Mouse (Mus musculus): Measurements from ENCODE around the gene Hadhb. TPM values are rescaled to one million over a fixed set of nuclear protein-coding genes. Genes with fewer than 3 reads are reported as not detected.

The Hadhb gene
- polyA plus RNA-seq, 1 experiment, result 101 TPM

DNA sequence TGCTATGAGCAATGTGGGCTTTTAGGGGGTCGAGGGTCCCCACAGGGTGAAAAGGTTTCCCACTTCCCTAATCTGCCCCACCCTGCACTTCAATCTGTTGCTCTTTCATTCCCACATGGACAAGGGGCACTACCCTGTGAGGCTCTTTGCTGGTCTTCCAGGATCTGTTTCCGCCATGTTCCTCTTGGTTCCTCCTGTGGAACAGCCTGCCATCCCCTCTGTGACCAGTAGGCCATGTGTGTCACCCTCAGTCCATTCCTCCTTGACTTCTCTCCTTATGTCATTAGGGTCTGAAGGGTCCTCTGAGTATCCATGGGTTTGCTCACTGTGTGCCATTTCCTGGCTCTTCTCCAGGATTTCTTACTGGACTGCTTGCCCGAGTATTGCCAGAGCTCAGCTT lies 43.3 kb upstream of the Hadhb start:
- no peak overlapping the region for H3K4me3 ChIP-seq (ENCODE audit: insufficient read depth, low read length)
- peaks cover 3% of the 10 kb centered on the region; the same call in 1 of the 2 replicates for H3K4me1 ChIP-seq (ENCODE audit: control insufficient read depth, insufficient read depth, low read length)
- no peak overlapping the region for H3K27ac ChIP-seq (ENCODE audit: insufficient read depth, low read length)
- TF ChIP-seq CTCF (IDR thresholded peaks at IDR 0.05; ENCODE audit: borderline replicate concordance, insufficient read depth, low read length), result no peak
- TF ChIP-seq POLR2A (IDR thresholded peaks at IDR 0.05; ENCODE audit: low read depth, low read length), result no peak

DNA sequence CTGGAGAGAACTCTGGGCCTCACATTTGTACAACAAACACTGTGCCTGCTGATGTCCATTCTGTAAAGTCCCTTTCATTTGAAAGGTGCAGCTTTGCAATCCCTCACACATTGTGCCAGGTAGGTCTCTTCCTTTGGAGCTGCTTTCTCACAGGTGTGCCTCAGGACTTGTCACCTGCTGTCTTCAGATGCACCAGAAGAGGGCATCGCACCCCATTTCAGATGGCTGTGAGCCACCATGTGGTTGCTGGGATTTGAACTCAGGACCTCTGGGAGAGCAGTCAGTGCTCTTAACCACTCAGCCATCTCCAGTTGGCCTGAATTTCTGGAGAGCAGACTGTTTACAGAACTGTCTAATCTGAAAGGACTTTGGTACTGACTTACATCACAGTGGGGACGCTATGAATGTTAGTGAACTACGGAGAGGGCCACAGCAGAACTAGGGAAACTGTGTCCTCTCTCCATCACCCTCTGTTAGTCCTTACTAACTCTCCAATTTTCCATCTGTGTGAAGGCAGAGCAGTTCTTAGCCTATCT lies 42.4 kb upstream of the Hadhb start:
- Histone ChIP-seq H3K27ac (ENCODE audit: insufficient read depth, low read length) (no peak overlapping the region), H3K4me3 (ENCODE audit: insufficient read depth, low read length) (no peak overlapping the region), H3K4me1 (ENCODE audit: control insufficient read depth, insufficient read depth, low read length) (peaks cover 3% of the 10 kb centered on the region; the same call in 1 of the 2 replicates)
- TF ChIP-seq POLR2A (IDR thresholded peaks at IDR 0.05; ENCODE audit: low read depth, low read length) (no peak), CTCF (IDR thresholded peaks at IDR 0.05; ENCODE audit: borderline replicate concordance, insufficient read depth, low read length) (no peak)

DNA sequence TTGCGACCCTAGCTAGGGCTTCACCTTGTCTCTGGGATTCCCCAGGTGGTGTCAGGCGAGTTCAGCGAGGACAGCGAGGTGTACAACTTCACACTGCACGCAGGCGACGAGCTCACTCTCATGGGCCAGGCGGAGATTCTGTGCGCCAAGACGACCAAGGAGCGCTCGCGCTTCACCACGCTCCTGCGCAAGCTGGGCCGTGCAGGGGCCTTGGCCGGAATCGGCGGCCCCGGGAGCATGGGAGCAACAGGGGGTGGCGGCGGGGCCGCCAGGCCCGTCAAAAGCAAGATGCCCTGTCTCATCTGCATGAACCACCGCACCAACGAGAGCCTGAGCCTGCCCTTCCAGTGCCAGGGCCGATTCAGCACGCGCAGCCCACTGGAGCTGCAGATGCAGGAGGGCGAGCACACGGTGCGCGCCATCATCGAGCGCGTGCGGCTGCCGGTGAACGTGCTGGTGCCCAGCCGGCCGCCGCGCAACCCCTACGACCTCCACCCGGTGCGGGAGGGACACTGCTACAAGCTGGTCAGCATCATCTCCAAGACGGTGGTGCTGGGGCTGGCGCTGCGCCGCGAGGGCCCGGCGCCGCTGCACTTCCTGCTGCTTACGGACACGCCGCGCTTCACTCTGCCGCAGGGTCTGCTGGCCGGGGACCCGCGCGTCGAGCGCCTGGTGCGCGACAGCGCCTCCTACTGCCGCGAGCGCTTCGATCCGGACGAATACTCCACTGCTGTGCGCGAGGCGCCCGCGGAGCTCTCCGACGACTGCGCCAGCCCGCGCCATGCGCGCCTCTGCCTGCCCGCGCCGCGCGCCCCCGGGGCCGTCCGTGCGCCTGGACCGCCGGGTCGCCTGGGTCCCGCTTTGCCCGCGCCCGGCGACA lies 40.9 kb upstream of the Hadhb start:
- peaks cover 3% of the 10 kb centered on the region; the same call in 1 of the 2 replicates for H3K4me1 ChIP-seq (ENCODE audit: control insufficient read depth, insufficient read depth, low read length)
- TF ChIP-seq CTCF (IDR thresholded peaks at IDR 0.05; ENCODE audit: borderline replicate concordance, insufficient read depth, low read length) (peak; percentile 58), POLR2A (IDR thresholded peaks at IDR 0.05; ENCODE audit: low read depth, low read length) (no peak)
- H3K27ac ChIP-seq (ENCODE audit: insufficient read depth, low read length), result no peak overlapping the region
- H3K4me3 ChIP-seq (ENCODE audit: insufficient read depth, low read length), result no peak overlapping the region

DNA sequence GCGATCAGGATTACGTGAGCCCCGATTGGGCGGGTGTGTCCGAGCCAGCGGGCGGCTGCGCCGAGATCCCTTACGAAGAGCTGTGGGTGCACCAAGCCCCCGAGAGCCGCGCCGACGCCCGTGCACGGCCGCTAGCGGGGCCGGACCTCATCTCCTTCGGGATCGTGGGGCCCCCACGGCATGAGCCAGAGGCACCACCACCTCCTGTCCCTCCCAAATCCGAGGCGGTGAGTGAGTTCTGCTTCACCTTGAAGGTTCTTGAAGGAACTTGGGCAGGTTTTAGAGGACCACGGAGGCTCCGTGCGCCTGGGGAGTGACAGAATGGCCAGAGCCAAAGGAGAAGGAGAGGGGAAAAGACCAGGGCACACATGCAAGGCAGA lies 40.3 kb upstream of the Hadhb start:
- Histone ChIP-seq H3K4me3 (ENCODE audit: insufficient read depth, low read length) (no peak overlapping the region), H3K4me1 (ENCODE audit: control insufficient read depth, insufficient read depth, low read length) (peaks cover 3% of the 10 kb centered on the region; the same call in 1 of the 2 replicates), H3K27ac (ENCODE audit: insufficient read depth, low read length) (no peak overlapping the region)
- TF ChIP-seq CTCF (IDR thresholded peaks at IDR 0.05; ENCODE audit: borderline replicate concordance, insufficient read depth, low read length), result no peak
- TF ChIP-seq POLR2A (IDR thresholded peaks at IDR 0.05; ENCODE audit: low read depth, low read length), result no peak

DNA sequence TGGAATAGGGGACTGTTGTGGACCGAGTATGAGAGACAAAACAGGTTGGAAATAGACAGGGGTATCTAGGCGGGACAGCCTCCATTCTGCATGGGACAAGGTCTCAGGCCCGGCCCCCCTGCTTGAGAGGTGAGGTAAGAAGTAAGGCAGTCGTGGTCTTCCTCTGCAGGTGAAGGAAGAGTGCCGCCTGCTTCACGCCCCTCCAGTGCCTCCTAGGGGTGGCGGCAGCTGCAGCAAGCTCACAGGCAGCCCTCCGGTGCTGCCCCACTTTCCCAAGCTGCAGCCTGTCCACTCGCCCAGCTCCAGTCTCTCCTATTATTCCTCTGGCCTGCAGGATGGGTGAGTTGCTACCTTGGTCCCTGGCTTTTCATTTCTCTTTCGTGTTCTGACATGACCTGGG lies 39.3 kb upstream of the Hadhb start:
- TF ChIP-seq POLR2A (IDR thresholded peaks at IDR 0.05; ENCODE audit: low read depth, low read length) (no peak), CTCF (IDR thresholded peaks at IDR 0.05; ENCODE audit: borderline replicate concordance, insufficient read depth, low read length) (0 out of 2 replicates have a peak, but pooled peaks have one; percentile 8)
- Histone ChIP-seq H3K4me1 (ENCODE audit: control insufficient read depth, insufficient read depth, low read length) (peaks cover under 1% of the 10 kb centered on the region; the same call in 1 of the 2 replicates), H3K4me3 (ENCODE audit: insufficient read depth, low read length) (no peak overlapping the region), H3K27ac (ENCODE audit: insufficient read depth, low read length) (no peak overlapping the region)

DNA sequence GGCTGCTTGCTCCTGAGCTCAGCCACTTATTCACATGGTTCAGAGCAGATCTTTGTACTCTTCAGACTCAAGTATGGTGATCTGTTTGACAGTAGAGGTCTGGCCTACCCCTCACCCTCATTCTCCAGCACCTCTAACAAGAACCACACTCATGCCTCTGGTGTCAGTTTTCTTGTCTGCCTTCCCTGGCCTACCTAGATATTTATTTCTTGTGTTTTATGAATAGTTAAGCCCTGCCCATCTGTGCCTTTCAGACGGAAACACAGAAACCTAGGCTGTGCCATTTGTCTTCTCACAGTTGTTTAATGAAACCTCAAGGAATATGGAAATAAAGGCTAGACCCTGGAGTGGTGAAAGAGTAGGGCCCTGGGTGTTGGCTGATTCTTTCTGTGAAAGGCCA lies 37.0 kb upstream of the Hadhb start:
- H3K27ac ChIP-seq (ENCODE audit: insufficient read depth, low read length), result no peak overlapping the region
- H3K4me1 ChIP-seq (ENCODE audit: control insufficient read depth, insufficient read depth, low read length), result no peaks in the 10 kb centered on the region
- TF ChIP-seq POLR2A (IDR thresholded peaks at IDR 0.05; ENCODE audit: low read depth, low read length) (no peak), CTCF (IDR thresholded peaks at IDR 0.05; ENCODE audit: borderline replicate concordance, insufficient read depth, low read length) (no peak)
- no peak overlapping the region for H3K4me3 ChIP-seq (ENCODE audit: insufficient read depth, low read length)

DNA sequence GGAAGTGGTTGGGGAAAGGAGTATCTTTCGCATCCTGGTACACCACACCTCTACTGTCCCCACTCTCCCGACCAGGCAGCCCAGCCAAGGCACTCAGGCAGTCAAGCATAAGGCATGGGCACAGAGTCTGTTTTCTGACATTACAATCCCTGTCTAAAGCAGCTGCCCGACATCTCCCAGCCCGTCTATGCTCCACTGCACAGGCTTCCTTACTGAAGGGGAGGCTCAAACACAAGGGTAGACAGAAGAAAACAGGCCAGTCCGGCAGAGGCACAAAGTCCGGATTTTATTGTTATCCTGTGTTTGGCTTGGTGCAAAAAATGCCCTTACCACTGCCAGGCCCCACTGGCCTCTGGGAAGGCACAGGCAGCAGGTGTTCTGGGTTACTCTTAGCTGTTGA lies 35.9 kb upstream of the Hadhb start:
- H3K27ac ChIP-seq (ENCODE audit: insufficient read depth, low read length), result no peak overlapping the region
- no peak overlapping the region for H3K4me3 ChIP-seq (ENCODE audit: insufficient read depth, low read length)
- TF ChIP-seq CTCF (IDR thresholded peaks at IDR 0.05; ENCODE audit: borderline replicate concordance, insufficient read depth, low read length), result no peak
- TF ChIP-seq POLR2A (IDR thresholded peaks at IDR 0.05; ENCODE audit: low read depth, low read length), result no peak
- no peaks in the 10 kb centered on the region for H3K4me1 ChIP-seq (ENCODE audit: control insufficient read depth, insufficient read depth, low read length)

DNA sequence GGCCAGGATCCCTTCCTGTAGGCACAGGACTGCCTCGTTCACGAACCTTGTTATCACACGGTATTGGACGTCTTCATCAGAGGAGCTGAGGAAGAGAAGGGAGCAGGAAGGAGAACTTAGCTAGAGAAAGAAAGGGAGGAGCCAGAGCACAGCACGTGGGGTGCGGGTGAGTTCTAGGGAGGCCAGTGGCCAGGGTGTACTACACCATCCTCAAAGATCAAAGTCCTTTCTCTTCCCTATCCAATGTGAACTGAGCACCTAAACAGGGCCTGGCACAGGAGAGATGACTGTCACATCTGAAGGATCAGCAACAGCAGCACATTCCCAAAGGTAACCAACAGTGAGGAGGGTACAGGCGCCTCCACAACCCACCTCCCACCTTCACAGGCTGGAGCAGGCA lies 34.9 kb upstream of the Hadhb start:
- Histone ChIP-seq H3K27ac (ENCODE audit: insufficient read depth, low read length) (no peak overlapping the region), H3K4me1 (ENCODE audit: control insufficient read depth, insufficient read depth, low read length) (no peaks in the 10 kb centered on the region), H3K4me3 (ENCODE audit: insufficient read depth, low read length) (no peak overlapping the region)
- TF ChIP-seq POLR2A (IDR thresholded peaks at IDR 0.05; ENCODE audit: low read depth, low read length), result no peak
- TF ChIP-seq CTCF (IDR thresholded peaks at IDR 0.05; ENCODE audit: borderline replicate concordance, insufficient read depth, low read length), result no peak

DNA sequence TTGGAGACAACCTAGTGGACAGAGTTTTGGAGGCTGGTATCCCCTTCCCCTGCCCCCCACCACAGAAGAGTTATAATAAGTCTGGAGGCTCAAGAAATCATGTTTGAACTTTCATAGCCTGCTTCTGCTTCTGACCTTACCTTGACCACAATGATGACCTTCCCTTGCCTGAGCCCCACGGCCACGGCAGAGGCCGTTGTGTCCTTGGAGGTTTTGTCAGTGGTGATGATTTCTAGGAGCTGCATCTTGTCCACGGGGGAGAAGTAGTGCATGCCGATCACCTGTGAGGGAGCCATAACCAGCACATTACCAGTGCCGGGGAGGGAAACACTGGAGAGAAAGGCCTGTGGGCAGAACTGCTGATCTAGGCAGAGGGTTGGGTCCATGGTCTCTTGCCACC lies 32.6 kb upstream of the Hadhb start:
- no peaks in the 10 kb centered on the region for H3K4me1 ChIP-seq (ENCODE audit: control insufficient read depth, insufficient read depth, low read length)
- no peak for TF ChIP-seq CTCF (IDR thresholded peaks at IDR 0.05; ENCODE audit: borderline replicate concordance, insufficient read depth, low read length)
- TF ChIP-seq POLR2A (IDR thresholded peaks at IDR 0.05; ENCODE audit: low read depth, low read length), result no peak

DNA sequence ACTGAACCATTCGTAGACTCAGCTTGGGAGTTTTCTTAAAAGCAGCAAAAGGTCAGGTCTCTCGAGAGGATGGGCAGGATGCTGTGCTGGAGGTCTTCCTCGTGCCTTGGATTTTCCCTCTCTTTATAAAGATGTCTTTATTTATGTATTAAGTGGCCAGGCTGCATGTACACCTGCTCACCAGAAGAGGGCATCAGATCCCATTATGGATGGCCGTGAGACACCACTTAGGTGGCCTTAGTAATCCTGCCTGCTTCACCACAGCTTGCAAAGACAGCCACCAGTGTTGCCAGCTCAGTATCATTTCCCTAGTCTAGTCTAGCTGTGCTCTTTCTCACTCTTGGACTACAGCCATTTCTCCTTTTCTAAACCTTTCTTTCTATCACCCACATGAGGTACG lies 29.5 kb upstream of the Hadhb start:
- TF ChIP-seq POLR2A (IDR thresholded peaks at IDR 0.05; ENCODE audit: low read depth, low read length) (no peak), CTCF (IDR thresholded peaks at IDR 0.05; ENCODE audit: borderline replicate concordance, insufficient read depth, low read length) (peak; percentile 39; the same call in 1 of the 2 replicates)
- H3K4me1 ChIP-seq (ENCODE audit: control insufficient read depth, insufficient read depth, low read length), result no peaks in the 10 kb centered on the region
- no peak overlapping the region for H3K27ac ChIP-seq (ENCODE audit: insufficient read depth, low read length)
- H3K4me3 ChIP-seq (ENCODE audit: insufficient read depth, low read length), result no peak overlapping the region

More for the DNA sequence above, 32.6 kb upstream of the Hadhb start:
- Histone ChIP-seq H3K4me3 (ENCODE audit: insufficient read depth, low read length) (no peak overlapping the region), H3K27ac (ENCODE audit: insufficient read depth, low read length) (no peak overlapping the region)

Measured in embryonic fibroblast, embryonic 13.5 days (primary cell).